Mouse (Mus musculus) thymus, adult 2 months (tissue): ENCODE measurements around the gene Gm20390. TPM values are rescaled to one million over a fixed set of nuclear protein-coding genes. Genes with fewer than 3 reads are reported as not detected.

ENCODE experiments used
- DNase-seq: peaks from one replicate; pipeline ENCODE4 v3.0.0; 2021
- H3K27ac ChIP-seq: fragments of 200-500 bp; 2 replicates; pipeline ENCODE4 v1.5.1; 2012; ENCODE audit warnings: low read length, control low read depth; ENCODE audit not compliant: control insufficient read depth, insufficient read depth
- H3K27me3 ChIP-seq: fragments of 200-500 bp; 2 replicates; pipeline ENCODE4 v1.6.1; 2012; ENCODE audit warnings: mild to moderate bottlenecking, low read length, moderate library complexity, mixed read lengths; ENCODE audit not compliant: control insufficient read depth, insufficient read depth
- H3K36me3 ChIP-seq: fragments of 200-500 bp; 2 replicates; pipeline ENCODE4 v1.6.1; 2012; ENCODE audit warnings: mild to moderate bottlenecking, low read length, moderate library complexity; ENCODE audit not compliant: control insufficient read depth, insufficient read depth
- H3K4me1 ChIP-seq: fragments of 200-500 bp; replicated peaks from 2 replicates; pipeline ENCODE4 v1.6.1; 2012; ENCODE audit warnings: low read length; ENCODE audit not compliant: control insufficient read depth, insufficient read depth
- H3K4me3 ChIP-seq: fragments of 200-500 bp; 2 replicates; pipeline ENCODE4 v1.5.1; 2012; ENCODE audit warnings: mild to moderate bottlenecking, low read length, control low read depth, moderate library complexity; ENCODE audit not compliant: control insufficient read depth, insufficient read depth
- CTCF ChIP-seq: fragments of 200-500 bp; IDR thresholded peaks from 2 replicates; pipeline ENCODE4 v1.5.1; 2012; ENCODE audit warnings: mild to moderate bottlenecking, control low read depth, low read length, moderate library complexity, borderline replicate concordance; ENCODE audit not compliant: control insufficient read depth, poor library complexity, insufficient read depth; ENCODE audit errors: extremely low read depth
- POLR2A ChIP-seq: fragments of 200-500 bp; IDR thresholded peaks from 2 replicates; pipeline ENCODE4 v1.6.1; 2012; ENCODE audit warnings: mild to moderate bottlenecking, low read length, control low read depth, moderate library complexity; ENCODE audit not compliant: control insufficient read depth, poor library complexity, insufficient read depth; ENCODE audit errors: extremely low read depth
- WGBS: fragments of 180-500 bp; shearing (Covaris S2); methylation state at CpG from one replicate; pipeline ENCODE4 v1.1.7; 2018; 5-methylcytosine and 5-hydroxymethylcytosine counted together
- polyA plus RNA-seq: library from polyadenylated mRNA; depleted of rRNA; stranded (reverse); fragments of >200 nt; gene quantifications from 2 replicates; pipeline ENCODE4 v1.2.3, GENCODE M21; 2012; rRNA removed

The Gm20390 gene
- polyA plus RNA-seq, 1 experiment, result 8.1 TPM

DNA sequence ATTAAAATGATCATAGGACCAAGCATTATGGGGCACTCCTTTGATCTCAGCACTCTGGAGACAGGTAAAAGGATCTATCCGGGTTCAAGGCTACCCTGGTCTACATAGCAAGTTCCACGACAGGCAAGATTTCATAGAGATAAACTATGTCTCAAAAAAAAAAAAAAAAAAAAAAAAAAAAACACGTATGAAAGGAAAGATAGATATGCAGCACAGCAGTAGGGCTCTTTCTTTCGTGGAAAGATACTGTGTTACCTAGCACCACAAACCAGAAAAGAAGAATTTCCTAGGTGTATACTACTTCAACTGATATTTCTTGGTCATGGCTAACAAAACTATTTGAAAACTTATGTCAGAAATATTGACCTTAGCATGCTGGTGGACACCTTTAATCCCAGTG is 61.3 kb downstream of the Gm20390 start:
- Histone ChIP-seq H3K4me1 (no peaks in the 10 kb centered on the region), H3K27me3 (no peaks in the 10 kb centered on the region), H3K36me3 (peaks cover 43% of the 10 kb centered on the region), H3K27ac (no peak overlapping the region), H3K4me3 (no peak overlapping the region)
- DNase-seq, result no peak
- TF ChIP-seq CTCF, result no peak
- no peak for TF ChIP-seq POLR2A
- WGBS, result 82% methylated on average over 4 of the region's 4 CpGs

Other genes with a start within 250 kb of the Gm20390 start
- gene Utp18, start 82.5 kb downstream of the Gm20390 start, polyA plus RNA-seq, result 7.5 and 7.8 TPM in 2 replicates
- gene Mbtd1, start 82.4 kb downstream of the Gm20390 start, polyA plus RNA-seq, result 17.1 and 17.4 TPM in 2 replicates
- gene Nme2, start 12.0 kb downstream of the Gm20390 start, polyA plus RNA-seq, result 151 and 178 TPM in 2 replicates
- 188 and 217 TPM in 2 replicates for gene Nme1, start 228 bp upstream of the Gm20390 start, polyA plus RNA-seq
- gene Spag9, start 27.8 kb upstream of the Gm20390 start, polyA plus RNA-seq, result 22.0 and 32.6 TPM in 2 replicates
- 21.4 and 27.4 TPM in 2 replicates for gene Tob1, start 243.2 kb upstream of the Gm20390 start, polyA plus RNA-seq